Mouse (Mus musculus): ENCODE measurements around the gene Adrb1. TPM values are rescaled to one million over a fixed set of nuclear protein-coding genes. Genes with fewer than 3 reads are reported as not detected.

The Adrb1 gene
- polyA plus RNA-seq, 1 experiment from 2014 or later = 1.2 TPM

GRCm38 (mm10) chr19:56708794-56709193 lies 13.2 kb upstream of the Adrb1 start:
- Histone ChIP-seq H3K4me2 (replicated peaks) (no peak overlapping the region), H3K9me3 (no peaks in the 10 kb centered on the region), H3K9ac (no peak overlapping the region), H3K27me3 (no peaks in the 10 kb centered on the region), H3K4me1 (peaks cover 4% of the 10 kb centered on the region; the same call in 1 of the 2 replicates), H3K36me3 (no peaks in the 10 kb centered on the region), H3K4me3 (no peak overlapping the region), H3K27ac (no peak overlapping the region)
- ATAC-seq (ENCODE audit: insufficient number of reproducible peaks, insufficient read depth, low FRiP score, low TSS enrichment) = no peak
- WGBS = 63% methylated on average over 2 of the region's 2 CpGs

GRCm38 (mm10) chr19:56710131-56710905 lies 11.7 kb upstream of the Adrb1 start:
- Histone ChIP-seq H3K4me2 (replicated peaks) (no peak overlapping the region), H3K4me3 (no peak overlapping the region), H3K27me3 (no peaks in the 10 kb centered on the region), H3K36me3 (no peaks in the 10 kb centered on the region), H3K27ac (no peak overlapping the region), H3K4me1 (peaks cover 6% of the 10 kb centered on the region; the same call in 1 of the 2 replicates), H3K9ac (no peak overlapping the region), H3K9me3 (no peaks in the 10 kb centered on the region)
- no peak for ATAC-seq (ENCODE audit: insufficient number of reproducible peaks, insufficient read depth, low FRiP score, low TSS enrichment)
- WGBS = 85% methylated on average over 17 of the region's 17 CpGs

GRCm38 (mm10) chr19:56713613-56714012 lies 8.4 kb upstream of the Adrb1 start:
- no peak overlapping the region for H3K27ac ChIP-seq
- no peak overlapping the region for H3K9ac ChIP-seq
- H3K4me2 ChIP-seq (replicated peaks) = no peak overlapping the region
- H3K27me3 ChIP-seq = no peaks in the 10 kb centered on the region
- ATAC-seq (ENCODE audit: insufficient number of reproducible peaks, insufficient read depth, low FRiP score, low TSS enrichment) = no peak
- peaks cover 4% of the 10 kb centered on the region; the same call in 1 of the 2 replicates for H3K4me1 ChIP-seq
- WGBS = 89% methylated on average over 5 of the region's 5 CpGs
- H3K4me3 ChIP-seq = no peak overlapping the region
- H3K36me3 ChIP-seq = no peaks in the 10 kb centered on the region
- no peaks in the 10 kb centered on the region for H3K9me3 ChIP-seq

GRCm38 (mm10) chr19:56714661-56715170 lies 7.3 kb upstream of the Adrb1 start:
- WGBS = 27% methylated on average over 4 of the region's 4 CpGs
- H3K9me3 ChIP-seq = no peaks in the 10 kb centered on the region
- peaks cover 9% of the 10 kb centered on the region for H3K27me3 ChIP-seq
- no peak overlapping the region for H3K9ac ChIP-seq
- H3K36me3 ChIP-seq = no peaks in the 10 kb centered on the region
- no peak overlapping the region for H3K4me2 ChIP-seq (replicated peaks)
- H3K27ac ChIP-seq = no peak overlapping the region
- peaks cover 4% of the 10 kb centered on the region; the same call in 1 of the 2 replicates for H3K4me1 ChIP-seq
- ATAC-seq (ENCODE audit: insufficient number of reproducible peaks, insufficient read depth, low FRiP score, low TSS enrichment) = no peak
- no peak overlapping the region for H3K4me3 ChIP-seq

GRCm38 (mm10) chr19:56718046-56718445 lies 4.0 kb upstream of the Adrb1 start:
- ATAC-seq (ENCODE audit: insufficient number of reproducible peaks, insufficient read depth, low FRiP score, low TSS enrichment) = no peak

GRCm38 (mm10) chr19:56720882-56721281 lies 1.1 kb upstream of the Adrb1 start:
- 19% methylated on average over 13 of the region's 13 CpGs for WGBS
- peak overlapping the region; percentile 99 for H3K4me2 ChIP-seq (replicated peaks)
- no peak overlapping the region for H3K27ac ChIP-seq
- no peaks in the 10 kb centered on the region for H3K9me3 ChIP-seq
- peaks cover 31% of the 10 kb centered on the region for H3K4me1 ChIP-seq
- H3K4me3 ChIP-seq = peak overlapping the region; percentile 61
- no peak overlapping the region for H3K9ac ChIP-seq
- peaks cover 65% of the 10 kb centered on the region for H3K27me3 ChIP-seq
- ATAC-seq (ENCODE audit: insufficient number of reproducible peaks, insufficient read depth, low FRiP score, low TSS enrichment) = no peak
- no peaks in the 10 kb centered on the region for H3K36me3 ChIP-seq

More at GRCm38 (mm10) chr19:56718046-56718445, 4.0 kb upstream of the Adrb1 start:
- Histone ChIP-seq H3K27ac (no peak overlapping the region), H3K4me3 (no peak overlapping the region), H3K4me2 (replicated peaks) (no peak overlapping the region), H3K9me3 (no peaks in the 10 kb centered on the region), H3K36me3 (no peaks in the 10 kb centered on the region), H3K9ac (no peak overlapping the region), H3K27me3 (peaks cover 42% of the 10 kb centered on the region), H3K4me1 (peaks cover 22% of the 10 kb centered on the region)
- WGBS = 62% methylated on average over 8 of the region's 8 CpGs

GRCm38 (mm10) chr19:56722291-56722707 lies 300 bp downstream of the Adrb1 start:
- 2% methylated on average over 17 of the region's 48 CpGs for WGBS
- Histone ChIP-seq H3K27me3 (peaks cover 74% of the 10 kb centered on the region), H3K27ac (no peak overlapping the region), H3K4me3 (peak overlapping the region; percentile 61), H3K4me2 (replicated peaks) (peak overlapping the region; percentile 99), H3K36me3 (no peaks in the 10 kb centered on the region), H3K4me1 (peaks cover 31% of the 10 kb centered on the region), H3K9ac (peak overlapping the region; percentile 47), H3K9me3 (no peaks in the 10 kb centered on the region)
- ATAC-seq (ENCODE audit: insufficient number of reproducible peaks, insufficient read depth, low FRiP score, low TSS enrichment) = no peak

GRCm38 (mm10) chr19:56722711-56723330 lies 822 bp downstream of the Adrb1 start:
- Histone ChIP-seq H3K36me3 (no peaks in the 10 kb centered on the region), H3K9me3 (no peaks in the 10 kb centered on the region), H3K4me3 (peak overlapping the region; percentile 61), H3K9ac (peak overlapping the region; percentile 53), H3K27ac (no peak overlapping the region), H3K27me3 (peaks cover 74% of the 10 kb centered on the region), H3K4me1 (peaks cover 31% of the 10 kb centered on the region), H3K4me2 (replicated peaks) (peak overlapping the region; percentile 99)
- no peak; the same call in 1 of the 2 replicates for ATAC-seq (ENCODE audit: insufficient number of reproducible peaks, insufficient read depth, low FRiP score, low TSS enrichment)
- 1% methylated on average over 69 of the region's 69 CpGs for WGBS

- WGBS = under 1% methylated on average over 71 of the region's 71 CpGs
- peaks cover 31% of the 10 kb centered on the region for H3K4me1 ChIP-seq
- H3K4me2 ChIP-seq (replicated peaks) = peak overlapping the region; percentile 99
- 0 out of 2 replicates have a peak, but pooled peaks have one; percentile 25 for ATAC-seq (ENCODE audit: insufficient number of reproducible peaks, insufficient read depth, low FRiP score, low TSS enrichment)
- no peaks in the 10 kb centered on the region for H3K36me3 ChIP-seq
- no peaks in the 10 kb centered on the region for H3K9me3 ChIP-seq
- no peak overlapping the region for H3K27ac ChIP-seq
- H3K27me3 ChIP-seq = peaks cover 74% of the 10 kb centered on the region
- H3K4me3 ChIP-seq = peak overlapping the region; percentile 61
- peak overlapping the region; percentile 53 for H3K9ac ChIP-seq
These were observed 1.5 kb downstream of the Adrb1 start for GRCm38 (mm10) chr19:56723331-56724125.

GRCm38 (mm10) chr19:56724126-56724597 lies 2.2 kb downstream of the Adrb1 start:
- Histone ChIP-seq H3K4me2 (replicated peaks) (peak overlapping the region; percentile 99), H3K36me3 (no peaks in the 10 kb centered on the region), H3K9ac (0 out of 2 replicates have a peak overlapping the region, but pooled peaks have one; percentile 53), H3K4me1 (peaks cover 31% of the 10 kb centered on the region), H3K4me3 (peak overlapping the region; percentile 61), H3K27me3 (peaks cover 71% of the 10 kb centered on the region), H3K27ac (no peak overlapping the region), H3K9me3 (no peaks in the 10 kb centered on the region)
- no peak for ATAC-seq (ENCODE audit: insufficient number of reproducible peaks, insufficient read depth, low FRiP score, low TSS enrichment)
- WGBS = 8% methylated on average over 13 of the region's 13 CpGs

- Histone ChIP-seq H3K9ac (no peak overlapping the region), H3K4me1 (peaks cover 20% of the 10 kb centered on the region), H3K4me3 (no peak overlapping the region), H3K27ac (no peak overlapping the region), H3K9me3 (no peaks in the 10 kb centered on the region), H3K27me3 (peaks cover 39% of the 10 kb centered on the region), H3K36me3 (no peaks in the 10 kb centered on the region), H3K4me2 (replicated peaks) (no peak overlapping the region)
- WGBS = 61% methylated on average over 14 of the region's 14 CpGs
- no peak for ATAC-seq (ENCODE audit: insufficient number of reproducible peaks, insufficient read depth, low FRiP score, low TSS enrichment)
These were observed 5.3 kb downstream of the Adrb1 start for GRCm38 (mm10) chr19:56727170-56727877.

All from embryonic facial prominence, embryonic 12.5 days (tissue).